Mouse (Mus musculus): Measurements from ENCODE around the gene Esp16. TPM values are rescaled to one million over a fixed set of nuclear protein-coding genes. Genes with fewer than 3 reads are reported as not detected.
"Not testable (repeated sequence)": the region's sequence is repeated elsewhere in the genome, so short reads cannot be mapped to it uniquely, and the experiment has no call there.

Esp16 gene
- not detected in 2 replicates for polyA plus RNA-seq (2015; fragmentation: Nextera tagmentation; extraction: Ambion mirVana)

- DNase-seq (ENCODE audit: low spot score); H3K4me3 ChIP-seq (ENCODE audit: low read depth, low read length); H3K4me1 ChIP-seq (ENCODE audit: insufficient read depth, low read depth, low read length); H3K4me2 ChIP-seq (replicated peaks; ENCODE audit: low read depth, low read length); H3K9ac ChIP-seq (replicated peaks; ENCODE audit: low read depth); H3K27me3 ChIP-seq (replicated peaks; ENCODE audit: insufficient read depth, low read length); H3K9me3 ChIP-seq (ENCODE audit: low read length); H3K27ac ChIP-seq (ENCODE audit: low read length); ATAC-seq; H3K36me3 ChIP-seq (ENCODE audit: insufficient read depth, low read length): not testable (repeated sequence)
- 59% methylated on average over 6 of the region's 6 CpGs for WGBS
Measured at GRCm38 (mm10) chr17:39535842-39536241, at the start of gene Esp16. Gene Esp16 (plus strand): TSS chr17:39536142.

DNA sequence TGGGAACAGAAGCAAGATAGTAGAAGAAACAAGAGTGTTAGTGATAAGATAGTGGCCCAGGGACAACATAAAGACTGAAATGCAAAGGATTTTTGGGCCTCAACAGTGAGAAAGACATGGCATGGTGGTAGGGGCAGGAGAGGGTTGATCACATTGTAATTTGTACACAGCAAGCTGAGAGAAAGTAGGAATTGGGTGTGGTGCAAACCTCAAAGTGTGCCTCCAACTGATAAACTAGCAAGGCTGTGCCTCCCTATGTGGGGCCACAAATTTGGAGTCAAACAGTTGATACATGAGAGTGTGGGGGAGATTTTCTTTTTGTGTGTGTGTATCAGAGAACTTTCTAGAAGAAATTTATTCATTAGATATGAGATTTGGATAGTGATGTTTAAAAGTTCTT, 37.9 kb upstream of the Esp16 start:
- not testable (repeated sequence) for H3K27me3 ChIP-seq (replicated peaks; ENCODE audit: insufficient read depth, low read length); H3K4me1 ChIP-seq (ENCODE audit: insufficient read depth, low read depth, low read length); H3K27ac ChIP-seq (ENCODE audit: low read length); H3K4me3 ChIP-seq (ENCODE audit: low read depth, low read length); H3K9me3 ChIP-seq (ENCODE audit: low read length); DNase-seq (ENCODE audit: low spot score); H3K4me2 ChIP-seq (replicated peaks; ENCODE audit: low read depth, low read length); H3K36me3 ChIP-seq (ENCODE audit: insufficient read depth, low read length); H3K9ac ChIP-seq (replicated peaks; ENCODE audit: low read depth); ATAC-seq

Other genes starting within 250 kb of the Esp16 start
- not detected in 2 replicates for gene Esp18, start 129.8 kb upstream of the Esp16 start, polyA plus RNA-seq (2015; fragmentation: Nextera tagmentation; extraction: Ambion mirVana)
- not detected in 2 replicates for gene Esp15, start 104.8 kb downstream of the Esp16 start, polyA plus RNA-seq (2015; fragmentation: Nextera tagmentation; extraction: Ambion mirVana)